In genomic region chr13:53285756-53286361, GRCm38 (mm10) we compare ENCODE assay signal across 8 mouse cellular contexts. TPM values are rescaled to one million over a fixed set of nuclear protein-coding genes. Genes with fewer than 3 reads are reported as not detected.
DNase-seq lines count a peak whose midpoint lies in the region; ATAC-seq and TF ChIP-seq lines count a peak whose summit lies in the region.

Ror2 (minus strand) TSS chr13:53286124.

- TF ChIP-seq CTCF in kidney, adult 2 months (conservative IDR thresholded peaks at IDR 0.05; ENCODE audit: insufficient read depth, insufficient read length, low read depth, low read length) = no peak

- no peaks in the 10 kb centered on the region for H3K4me1 ChIP-seq in kidney, adult 2 months (ENCODE audit: control insufficient read depth, insufficient read depth, low read length)
- H3K4me1 ChIP-seq in embryonic facial prominence, embryonic 14.5 days (ENCODE audit: control insufficient read depth, insufficient read depth, low read length) = peaks cover 26% of the 10 kb centered on the region
- peaks cover 38% of the 10 kb centered on the region for H3K4me1 ChIP-seq in heart, embryonic 15.5 days (replicated peaks)
- H3K4me1 ChIP-seq in midbrain, embryonic 13.5 days (replicated peaks) = peaks cover 19% of the 10 kb centered on the region

- peak; percentile 65 for DNase-seq in kidney, adult 2 months
- no peak for DNase-seq in kidney, adult 11 months
- DNase-seq in embryonic facial prominence, embryonic 14.5 days (ENCODE audit: low spot score) = peak; percentile 88
- peak; percentile 85 to 90 for DNase-seq in kidney, postnatal 4 days
- peak; percentile 77 for DNase-seq in urinary bladder, postnatal 14 days (ENCODE audit: low spot score)
- DNase-seq in layer of hippocampus, adult 18-20 months (ENCODE audit: low spot score in 2 of 2) = no peak

- H3K36me3 ChIP-seq in kidney, adult 2 months (ENCODE audit: control insufficient read depth, insufficient read depth, low read length) = no peaks in the 10 kb centered on the region
- H3K36me3 ChIP-seq in embryonic facial prominence, embryonic 14.5 days (ENCODE audit: control insufficient read depth, insufficient read depth, low read length) = no peaks in the 10 kb centered on the region
- H3K36me3 ChIP-seq in heart, embryonic 15.5 days = no peaks in the 10 kb centered on the region
- no peaks in the 10 kb centered on the region for H3K36me3 ChIP-seq in midbrain, embryonic 13.5 days

- no peaks in the 10 kb centered on the region for H3K27me3 ChIP-seq in kidney, adult 2 months (replicated peaks; ENCODE audit: control insufficient read depth, insufficient read depth, low read length)
- H3K27me3 ChIP-seq in embryonic facial prominence, embryonic 14.5 days (replicated peaks; ENCODE audit: control insufficient read depth, insufficient read depth, low read length) = no peaks in the 10 kb centered on the region
- 0 out of 2 replicates have a peak, but pooled peaks cover 9% of the 10 kb centered on the region for H3K27me3 ChIP-seq in heart, embryonic 15.5 days
- peaks cover 54% of the 10 kb centered on the region for H3K27me3 ChIP-seq in midbrain, embryonic 13.5 days

- no peak within 1 kb of the TSS for H3K27ac ChIP-seq in kidney, adult 2 months (ENCODE audit: insufficient read depth, low read depth, low read length)
- peak within 1 kb of the TSS; percentile 83 for H3K27ac ChIP-seq in embryonic facial prominence, embryonic 14.5 days (replicated peaks; ENCODE audit: low read depth, low read length)
- peak within 1 kb of the TSS; percentile 65 for H3K27ac ChIP-seq in heart, embryonic 15.5 days
- H3K27ac ChIP-seq in midbrain, embryonic 13.5 days = no peak within 1 kb of the TSS

- ATAC-seq in embryonic facial prominence, embryonic 14.5 days (ENCODE audit: low read depth) = peak; percentile 89
- peak; percentile 77 for ATAC-seq in heart, embryonic 15.5 days (replicated peaks; ENCODE audit: insufficient number of reproducible peaks, insufficient read depth, low FRiP score, low read depth)
- peak; percentile 66; the same call in 1 of the 2 replicates for ATAC-seq in midbrain, embryonic 13.5 days

- H3K9me3 ChIP-seq in embryonic facial prominence, embryonic 14.5 days (ENCODE audit: control insufficient read depth, low read length) = 0 out of 2 replicates have a peak, but pooled peaks cover 3% of the 10 kb centered on the region
- H3K9me3 ChIP-seq in heart, embryonic 15.5 days (replicated peaks) = no peaks in the 10 kb centered on the region
- no peaks in the 10 kb centered on the region for H3K9me3 ChIP-seq in midbrain, embryonic 13.5 days

- peak within 1 kb of the TSS; percentile 90 for H3K9ac ChIP-seq in embryonic facial prominence, embryonic 14.5 days (ENCODE audit: low read depth, low read length)
- peak within 1 kb of the TSS; percentile 87 for H3K9ac ChIP-seq in heart, embryonic 15.5 days
- peak within 1 kb of the TSS; percentile 60 for H3K9ac ChIP-seq in midbrain, embryonic 13.5 days (replicated peaks)

- TF ChIP-seq POLR2A in kidney, adult 2 months (IDR thresholded peaks at IDR 0.05; ENCODE audit: low read depth, low read length) = no peak

- H3K4me3 ChIP-seq in kidney, adult 2 months (ENCODE audit: insufficient read depth, low read depth, low read length) = peak within 1 kb of the TSS; percentile 59
- peak within 1 kb of the TSS; percentile 72 for H3K4me3 ChIP-seq in embryonic facial prominence, embryonic 14.5 days (ENCODE audit: low read depth, low read length)
- H3K4me3 ChIP-seq in heart, embryonic 15.5 days = peak within 1 kb of the TSS; percentile 70
- H3K4me3 ChIP-seq in midbrain, embryonic 13.5 days (replicated peaks) = peak within 1 kb of the TSS; percentile 46

- WGBS in kidney, adult 2 months = under 1% methylated on average over 68 of the region's 68 CpGs
- WGBS in embryonic facial prominence, embryonic 14.5 days = 0% methylated on average over 40 of the region's 68 CpGs
- under 1% methylated on average over 68 of the region's 68 CpGs for WGBS in heart, embryonic 15.5 days
- WGBS in midbrain, embryonic 13.5 days = 0% methylated on average over 68 of the region's 68 CpGs

- H3K4me2 ChIP-seq in embryonic facial prominence, embryonic 14.5 days (ENCODE audit: low read depth, low read length) = peak within 1 kb of the TSS; percentile 68
- H3K4me2 ChIP-seq in heart, embryonic 15.5 days = peak within 1 kb of the TSS; percentile 71
- H3K4me2 ChIP-seq in midbrain, embryonic 13.5 days (replicated peaks) = peak within 1 kb of the TSS; percentile 72

RNA-seq across cellular contexts. Expression of gene Ror2, which starts in this region (rescaled TPM):
- 3.7 and 6.0 TPM in 2 replicates for polyA plus RNA-seq in kidney, adult 2 months (2012; rRNA removed)
- 16.4 and 17.1 TPM in 2 replicates for polyA plus RNA-seq in embryonic facial prominence, embryonic 14.5 days (2014; fragmentation: Nextera tagmentation; extraction: Ambion mirVana)
- 14.4 and 18.4 TPM in 2 replicates for polyA plus RNA-seq in heart, embryonic 15.5 days (2015; fragmentation: Nextera tagmentation; extraction: Ambion mirVana)
- polyA plus RNA-seq in midbrain, embryonic 13.5 days (2015; fragmentation: Nextera tagmentation; extraction: Ambion mirVana) = 1.9 and 3.5 TPM in 2 replicates
- under 1 TPM; 0.57 to 0.91 TPM for total RNA-seq in layer of hippocampus, adult 18-20 months (2021)

Comparison
In these comparisons a context has a peak if more than half of its experiments do, and no peak if none do; other contexts are left out.
1. DNase-seq: peak in kidney, adult 2 months (single experiment), embryonic facial prominence, embryonic 14.5 days (single experiment), kidney, postnatal 4 days (2 of 2) and urinary bladder, postnatal 14 days (single experiment); none in kidney, adult 11 months (single experiment) and layer of hippocampus, adult 18-20 months (0 of 2).
2. H3K27ac ChIP-seq: peak in embryonic facial prominence, embryonic 14.5 days (single experiment) and heart, embryonic 15.5 days (single experiment); none in kidney, adult 2 months (single experiment) and midbrain, embryonic 13.5 days (single experiment).
3. Peak in every context shown above with its lines, with median percentiles within 50 percentile points of each other: H3K4me3 ChIP-seq, ATAC-seq, H3K4me2 ChIP-seq and H3K9ac ChIP-seq.